Mouse (Mus musculus): ENCODE data around the gene Phkg2. TPM values are rescaled to one million over a fixed set of nuclear protein-coding genes. Genes with fewer than 3 reads are reported as not detected.

Phkg2 gene
- polyA plus RNA-seq, 1 experiment from 2014 or later: 60.5 TPM

DNA sequence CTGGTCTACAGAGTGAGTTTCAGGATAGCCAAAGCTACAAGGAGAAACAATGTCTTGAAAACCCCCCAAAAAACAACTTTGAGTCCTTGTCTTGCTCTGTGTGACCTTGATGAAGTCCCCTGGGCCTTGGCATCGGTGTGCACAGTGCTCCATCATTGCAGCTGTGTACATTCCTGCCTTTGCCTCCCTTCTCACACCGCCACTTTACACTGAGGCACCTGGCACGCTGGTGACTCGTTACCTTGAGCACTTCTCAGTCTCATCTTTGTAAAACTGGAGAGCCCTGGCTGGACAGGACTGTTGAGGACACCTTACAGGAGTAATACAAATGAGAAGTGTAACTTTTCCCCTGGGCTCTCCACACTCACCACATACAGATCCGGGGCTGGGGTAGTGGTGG, 14.1 kb downstream of the Phkg2 start:
- no peak for ATAC-seq (ENCODE audit: low FRiP score)
- Histone ChIP-seq H3K4me2 (peak overlapping the region; percentile 91), H3K9ac (peak overlapping the region; percentile 69), H3K36me3 (peaks cover 63% of the 10 kb centered on the region), H3K27ac (no peak overlapping the region), H3K9me3 (no peaks in the 10 kb centered on the region), H3K4me1 (replicated peaks) (peaks cover 24% of the 10 kb centered on the region), H3K27me3 (no peaks in the 10 kb centered on the region), H3K4me3 (peak overlapping the region; percentile 88; the same call in 1 of the 2 replicates)
- 78% methylated on average over 5 of the region's 5 CpGs for WGBS

- H3K4me1 ChIP-seq (replicated peaks): peaks cover 24% of the 10 kb centered on the region
- H3K9me3 ChIP-seq: no peaks in the 10 kb centered on the region
- H3K9ac ChIP-seq: peak within 1 kb of the TSS; percentile 88
- no peaks in the 10 kb centered on the region for H3K27me3 ChIP-seq
- H3K4me3 ChIP-seq: peak within 1 kb of the TSS; percentile 88
- H3K27ac ChIP-seq: peak within 1 kb of the TSS; percentile 77
- H3K36me3 ChIP-seq: peaks cover 63% of the 10 kb centered on the region
- H3K4me2 ChIP-seq: peak within 1 kb of the TSS; percentile 91
- WGBS: under 1% methylated on average over 50 of the region's 50 CpGs
- ATAC-seq (ENCODE audit: low FRiP score): peak; percentile 97
Measured at GRCm38 (mm10) chr7:127588011-127588871, 15.1 kb downstream of the Phkg2 start, which contains the start of the genes Ccdc189 and Rnf40. Gene Ccdc189, minus strand, starts transcription at chr7:127588595. Gene Rnf40, plus strand, starts transcription at chr7:127588767.

DNA sequence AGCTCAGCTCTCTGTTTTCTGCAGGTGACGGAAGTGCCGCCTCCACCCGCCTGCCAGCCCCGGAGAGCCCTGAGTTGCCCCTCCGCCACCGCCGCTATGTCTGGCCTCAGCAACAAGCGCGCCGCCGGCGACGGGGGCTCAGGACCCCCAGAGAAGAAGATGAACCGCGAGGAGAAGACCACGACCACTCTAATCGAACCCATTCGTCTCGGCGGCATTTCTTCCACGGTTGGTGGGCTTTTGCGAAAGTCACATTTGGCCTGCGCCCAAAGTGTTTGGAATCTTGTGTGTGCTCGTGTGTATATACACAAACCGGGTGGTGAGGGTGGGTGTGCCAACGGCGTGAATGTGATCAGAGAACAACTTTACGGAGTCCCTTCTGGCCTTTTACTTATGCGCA, 15.8 kb downstream of the Phkg2 start:
- Histone ChIP-seq H3K9ac (peak overlapping the region; percentile 88), H3K27me3 (no peaks in the 10 kb centered on the region), H3K4me1 (replicated peaks) (peaks cover 24% of the 10 kb centered on the region), H3K4me3 (peak overlapping the region; percentile 88), H3K4me2 (peak overlapping the region; percentile 91), H3K27ac (peak overlapping the region; percentile 77), H3K36me3 (peaks cover 63% of the 10 kb centered on the region), H3K9me3 (no peaks in the 10 kb centered on the region)
- no peak for ATAC-seq (ENCODE audit: low FRiP score)
- 6% methylated on average over 29 of the region's 29 CpGs for WGBS

GRCm38 (mm10) chr7:127589637-127590036, 16.5 kb downstream of the Phkg2 start:
- Histone ChIP-seq H3K36me3 (peaks cover 63% of the 10 kb centered on the region), H3K9ac (peak overlapping the region; percentile 88), H3K9me3 (no peaks in the 10 kb centered on the region), H3K4me3 (peak overlapping the region; percentile 88), H3K4me1 (replicated peaks) (peaks cover 24% of the 10 kb centered on the region), H3K27ac (no peak overlapping the region), H3K4me2 (peak overlapping the region; percentile 91), H3K27me3 (no peaks in the 10 kb centered on the region)
- ATAC-seq (ENCODE audit: low FRiP score): no peak
- WGBS: 94% methylated on average over 9 of the region's 9 CpGs

DNA sequence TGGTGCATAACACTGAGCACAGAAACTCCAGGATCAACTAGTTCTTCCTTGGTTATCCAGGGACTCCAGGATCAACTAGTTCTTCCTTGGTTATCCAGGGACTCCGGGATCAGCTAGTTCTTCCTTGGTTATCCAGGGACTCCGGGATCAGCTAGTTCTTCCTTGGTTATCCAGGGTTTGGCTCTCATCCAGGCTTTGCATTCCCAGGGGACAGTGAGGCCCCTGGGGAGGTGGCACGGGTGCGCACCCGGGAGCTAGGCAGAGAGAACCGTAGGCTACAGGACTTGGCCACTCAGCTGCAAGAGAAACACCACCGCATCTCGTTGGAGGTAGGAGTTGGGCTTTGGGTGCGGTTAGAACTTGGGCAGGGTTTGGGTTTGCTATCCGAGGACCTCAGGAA, 18.0 kb downstream of the Phkg2 start:
- H3K9me3 ChIP-seq: no peaks in the 10 kb centered on the region
- no peak overlapping the region for H3K4me2 ChIP-seq
- no peaks in the 10 kb centered on the region for H3K27me3 ChIP-seq
- H3K9ac ChIP-seq: no peak overlapping the region
- no peak overlapping the region for H3K27ac ChIP-seq
- WGBS: 91% methylated on average over 10 of the region's 10 CpGs
- H3K36me3 ChIP-seq: peaks cover 66% of the 10 kb centered on the region
- H3K4me1 ChIP-seq (replicated peaks): peaks cover 24% of the 10 kb centered on the region
- no peak for ATAC-seq (ENCODE audit: low FRiP score)
- H3K4me3 ChIP-seq: no peak overlapping the region

- H3K4me2 ChIP-seq: no peak overlapping the region
- peaks cover 81% of the 10 kb centered on the region for H3K36me3 ChIP-seq
- ATAC-seq (ENCODE audit: low FRiP score): no peak
- H3K9me3 ChIP-seq: no peaks in the 10 kb centered on the region
- H3K9ac ChIP-seq: no peak overlapping the region
- no peaks in the 10 kb centered on the region for H3K27me3 ChIP-seq
- 90% methylated on average over 14 of the region's 14 CpGs for WGBS
- no peak overlapping the region for H3K27ac ChIP-seq
- peaks cover 15% of the 10 kb centered on the region for H3K4me1 ChIP-seq (replicated peaks)
- H3K4me3 ChIP-seq: no peak overlapping the region
Measured at GRCm38 (mm10) chr7:127592575-127592974, 19.4 kb downstream of the Phkg2 start.

DNA sequence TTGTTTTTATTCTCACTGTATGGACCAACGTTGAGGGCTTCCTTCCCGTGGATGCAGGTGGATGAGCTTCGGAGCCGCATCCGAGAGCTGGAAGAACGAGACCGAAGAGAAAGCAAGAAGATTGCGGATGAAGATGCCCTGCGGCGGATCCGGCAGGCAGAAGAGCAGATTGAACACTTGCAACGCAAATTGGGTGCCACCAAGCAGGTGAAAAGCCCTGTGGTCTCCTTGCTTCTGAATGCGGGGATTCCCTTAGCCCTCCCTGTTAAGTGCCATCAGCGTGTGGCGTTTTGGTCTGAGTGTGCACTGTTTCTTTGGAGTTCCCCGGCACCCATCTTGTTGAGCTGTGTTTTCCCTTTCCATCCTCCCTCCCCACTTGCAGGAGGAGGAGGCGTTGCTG, 23.6 kb downstream of the Phkg2 start:
- H3K4me1 ChIP-seq (replicated peaks): no peaks in the 10 kb centered on the region
- H3K27me3 ChIP-seq: no peaks in the 10 kb centered on the region
- no peak for ATAC-seq (ENCODE audit: low FRiP score)
- H3K4me2 ChIP-seq: no peak overlapping the region
- H3K9me3 ChIP-seq: no peaks in the 10 kb centered on the region
- H3K4me3 ChIP-seq: no peak overlapping the region
- H3K9ac ChIP-seq: no peak overlapping the region
- peaks cover 99% of the 10 kb centered on the region for H3K36me3 ChIP-seq
- WGBS: 97% methylated on average over 17 of the region's 17 CpGs
- no peak overlapping the region for H3K27ac ChIP-seq

- no peak overlapping the region for H3K27ac ChIP-seq
- H3K9ac ChIP-seq: no peak overlapping the region
- H3K4me3 ChIP-seq: no peak overlapping the region
- H3K36me3 ChIP-seq: peaks cover 93% of the 10 kb centered on the region
- H3K27me3 ChIP-seq: no peaks in the 10 kb centered on the region
- no peaks in the 10 kb centered on the region for H3K9me3 ChIP-seq
- no peaks in the 10 kb centered on the region for H3K4me1 ChIP-seq (replicated peaks)
- no peak overlapping the region for H3K4me2 ChIP-seq
- ATAC-seq (ENCODE audit: low FRiP score): no peak
- WGBS: 99% methylated on average over 7 of the region's 7 CpGs
Measured at GRCm38 (mm10) chr7:127600612-127601011, 27.5 kb downstream of the Phkg2 start.

- ATAC-seq (ENCODE audit: low FRiP score): no peak
Measured at GRCm38 (mm10) chr7:127601735-127602134, 28.6 kb downstream of the Phkg2 start.

DNA sequence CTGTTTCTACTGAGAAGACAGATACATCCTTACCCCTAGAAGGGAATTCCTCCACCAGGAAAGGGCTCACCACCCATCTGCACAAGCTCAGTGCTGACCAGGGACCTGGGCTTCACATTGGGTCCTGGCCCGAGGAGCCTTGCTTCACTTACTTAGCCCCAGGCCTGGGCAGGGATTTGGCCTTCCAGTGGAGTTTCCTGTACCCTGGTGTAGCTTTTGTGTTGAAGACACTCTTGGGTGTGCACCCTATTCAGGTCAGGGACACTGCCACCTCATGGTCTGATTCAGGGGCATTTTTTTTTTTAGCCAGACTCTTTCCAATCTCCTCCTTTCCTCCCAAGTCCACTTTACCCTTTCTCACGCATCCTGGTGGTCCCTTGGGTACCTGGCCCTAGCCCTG, 29.8 kb downstream of the Phkg2 start:
- no peak for ATAC-seq (ENCODE audit: low FRiP score)
- Histone ChIP-seq H3K4me1 (replicated peaks) (no peaks in the 10 kb centered on the region), H3K27me3 (no peaks in the 10 kb centered on the region), H3K9ac (no peak overlapping the region), H3K27ac (no peak overlapping the region), H3K4me2 (no peak overlapping the region), H3K36me3 (peaks cover 93% of the 10 kb centered on the region), H3K4me3 (no peak overlapping the region), H3K9me3 (no peaks in the 10 kb centered on the region)
- WGBS: 91% methylated on average over 2 of the region's 2 CpGs

More at GRCm38 (mm10) chr7:127601735-127602134, 28.6 kb downstream of the Phkg2 start:
- Histone ChIP-seq H3K9ac (no peak overlapping the region), H3K4me3 (no peak overlapping the region), H3K36me3 (peaks cover 93% of the 10 kb centered on the region), H3K4me2 (no peak overlapping the region), H3K9me3 (no peaks in the 10 kb centered on the region), H3K27me3 (no peaks in the 10 kb centered on the region), H3K4me1 (replicated peaks) (no peaks in the 10 kb centered on the region), H3K27ac (no peak overlapping the region)
- 91% methylated on average over 4 of the region's 4 CpGs for whole genome bisulfite sequencing

DNA sequence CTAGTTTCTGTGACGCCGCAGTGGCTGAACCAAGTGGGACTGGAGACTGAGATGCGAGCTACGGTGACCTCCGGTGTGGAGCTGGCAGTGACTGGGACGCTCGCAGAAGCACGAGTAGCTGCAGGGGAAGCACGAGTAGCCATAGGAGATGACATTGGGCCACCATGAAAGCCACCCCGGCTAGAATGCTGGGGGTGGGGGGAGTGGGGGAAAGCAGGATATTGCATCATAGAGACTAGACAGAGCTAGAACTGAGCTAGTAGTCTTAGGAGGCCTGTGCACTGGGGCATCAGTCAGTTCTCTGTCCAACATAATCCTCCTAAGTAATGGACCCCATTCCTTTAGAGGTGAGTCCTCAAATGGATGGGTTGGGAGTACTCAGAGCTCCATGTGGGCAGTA, 31.1 kb downstream of the Phkg2 start:
- Histone ChIP-seq H3K36me3 (peaks cover 94% of the 10 kb centered on the region), H3K4me1 (replicated peaks) (no peaks in the 10 kb centered on the region), H3K9ac (no peak overlapping the region), H3K27ac (no peak overlapping the region), H3K9me3 (no peaks in the 10 kb centered on the region), H3K27me3 (no peaks in the 10 kb centered on the region), H3K4me2 (no peak overlapping the region), H3K4me3 (no peak overlapping the region)
- ATAC-seq (ENCODE audit: low FRiP score): no peak
- 89% methylated on average over 10 of the region's 10 CpGs for WGBS

DNA sequence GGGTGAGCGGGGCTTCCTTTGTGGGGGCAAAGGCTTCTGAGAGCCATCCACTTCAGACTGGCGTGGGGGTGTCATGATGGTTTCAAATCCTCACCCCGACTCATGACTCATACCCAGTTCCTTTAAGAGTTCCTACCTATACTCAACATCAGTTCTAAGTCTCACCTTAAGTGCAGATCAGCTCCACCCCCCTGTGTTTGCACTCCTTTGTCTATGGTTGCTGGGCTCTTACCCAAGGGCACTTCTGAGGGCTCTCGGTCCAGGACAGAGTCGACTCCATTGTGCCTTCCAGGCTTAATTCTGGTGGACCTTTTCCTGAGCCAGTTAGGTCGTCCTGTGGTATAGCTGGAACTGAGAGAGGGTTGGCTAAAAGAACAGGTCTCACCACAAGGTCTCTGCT, 34.0 kb downstream of the Phkg2 start:
- H3K4me3 ChIP-seq: no peak overlapping the region
- WGBS: 88% methylated on average over 6 of the region's 6 CpGs
- H3K27ac ChIP-seq: no peak overlapping the region
- no peak overlapping the region for H3K4me2 ChIP-seq
- H3K36me3 ChIP-seq: peaks cover 94% of the 10 kb centered on the region
- no peak for ATAC-seq (ENCODE audit: low FRiP score)
- no peaks in the 10 kb centered on the region for H3K27me3 ChIP-seq
- H3K4me1 ChIP-seq (replicated peaks): no peaks in the 10 kb centered on the region
- H3K9ac ChIP-seq: no peak overlapping the region
- no peaks in the 10 kb centered on the region for H3K9me3 ChIP-seq

GRCm38 (mm10) chr7:127611011-127611410, 37.9 kb downstream of the Phkg2 start:
- no peak for ATAC-seq (ENCODE audit: low FRiP score)
- Histone ChIP-seq H3K9ac (no peak overlapping the region), H3K4me3 (no peak overlapping the region), H3K9me3 (no peaks in the 10 kb centered on the region), H3K4me1 (replicated peaks) (peaks cover 17% of the 10 kb centered on the region), H3K36me3 (peaks cover 68% of the 10 kb centered on the region), H3K27me3 (no peaks in the 10 kb centered on the region), H3K4me2 (no peak overlapping the region), H3K27ac (no peak overlapping the region)
- 96% methylated on average over 29 of the region's 29 CpGs for WGBS
